Mouse (Mus musculus) testis, postnatal 14 days (tissue): Measurements from ENCODE around the gene Syt11.
"Not testable (repeated sequence)": the region's sequence is repeated elsewhere in the genome, so short reads cannot be mapped to it uniquely, and the experiment has no call there.

Experiments used
- DNase-seq: peaks from one replicate; pipeline ENCODE4 v3.0.0; 2021; ENCODE audit warnings: low spot score

The Syt11 gene

DNA sequence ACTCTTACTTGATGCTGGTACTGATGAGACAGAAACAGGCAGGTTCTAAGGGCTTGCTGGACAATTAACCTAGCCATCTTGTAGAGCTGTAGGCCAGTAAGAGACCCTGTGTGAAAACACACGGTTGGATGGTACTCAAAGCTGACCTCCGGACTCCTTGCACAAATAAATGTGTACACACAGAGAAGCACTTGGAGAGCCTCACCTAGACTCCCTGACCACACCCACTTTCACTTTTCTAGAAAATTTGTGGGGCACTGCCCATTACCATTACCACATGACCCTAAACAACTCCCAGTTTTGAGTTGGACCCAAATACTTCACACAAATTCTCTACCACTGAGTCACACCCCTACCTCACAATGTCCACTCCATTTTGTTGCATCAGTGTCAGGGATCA, 38.4 kb downstream of the Syt11 start:
- no peak for DNase-seq

DNA sequence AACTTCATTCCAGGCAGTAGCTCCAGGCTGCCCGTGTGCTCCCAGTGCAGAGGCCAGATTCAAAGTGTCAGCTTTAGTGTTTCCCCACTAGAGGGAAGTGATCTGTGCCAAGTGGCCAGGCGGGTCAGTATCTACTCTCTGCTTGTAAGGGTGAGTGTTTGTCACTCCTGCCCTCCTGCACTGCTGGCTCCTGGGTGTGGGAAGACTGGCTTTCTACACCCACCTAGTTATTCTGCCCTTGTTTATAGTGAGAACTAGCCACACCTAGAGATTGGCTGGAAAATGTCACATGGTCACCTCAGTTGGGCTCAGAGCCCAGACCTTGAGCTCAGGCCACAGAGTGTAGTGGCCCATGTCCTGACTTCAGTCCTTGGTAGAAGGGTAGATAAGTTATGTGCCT, 55.9 kb downstream of the Syt11 start:
- DNase-seq: no peak

DNA sequence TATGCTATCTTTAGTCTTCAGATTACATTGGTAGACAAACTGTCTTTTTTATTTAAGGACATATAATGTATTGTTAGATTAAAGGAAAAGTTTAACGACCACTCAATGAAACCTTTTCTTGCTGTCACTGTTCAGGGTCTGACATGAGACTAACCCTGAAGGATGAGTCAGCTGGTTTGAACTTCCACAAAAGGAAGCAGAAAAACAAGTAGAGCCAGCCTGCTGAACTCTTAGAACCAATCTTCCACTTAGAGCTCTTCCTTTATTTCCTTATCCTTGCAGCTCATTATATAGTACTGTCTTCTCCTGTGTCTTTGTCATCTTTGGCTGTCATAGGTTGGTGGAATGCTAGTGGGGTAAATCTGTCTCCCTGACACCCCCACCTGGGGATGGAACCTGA, 57.1 kb downstream of the Syt11 start:
- DNase-seq: no peak

DNA sequence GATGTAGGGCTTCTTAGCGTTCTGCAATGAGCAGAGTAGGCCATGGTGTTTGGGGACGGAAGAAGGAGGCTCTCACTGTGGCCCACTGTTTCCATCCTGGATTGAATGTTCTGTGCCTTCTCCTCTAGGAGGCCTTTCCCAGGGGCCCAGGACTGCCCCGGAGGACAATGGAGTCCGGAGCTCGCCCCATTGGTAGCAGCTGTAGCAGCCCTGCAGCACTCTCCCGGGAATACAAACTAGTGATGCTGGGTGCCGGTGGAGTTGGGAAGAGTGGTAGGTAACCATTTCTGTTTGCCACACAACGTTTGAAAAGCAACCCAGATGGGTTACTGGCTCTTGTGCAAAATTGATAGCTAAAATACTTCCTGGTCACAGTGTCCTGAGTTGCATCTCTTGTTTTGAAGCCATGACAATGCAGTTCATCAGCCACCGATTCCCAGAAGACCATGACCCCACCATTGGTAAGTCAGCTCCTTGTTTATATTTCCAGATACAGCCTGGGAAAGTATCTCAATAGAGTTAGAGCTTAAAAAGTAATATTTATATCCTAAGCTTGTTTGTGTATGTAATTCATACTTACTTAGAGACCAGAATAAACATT, 57.7 kb downstream of the Syt11 start:
- peak; percentile 44 for DNase-seq

DNA sequence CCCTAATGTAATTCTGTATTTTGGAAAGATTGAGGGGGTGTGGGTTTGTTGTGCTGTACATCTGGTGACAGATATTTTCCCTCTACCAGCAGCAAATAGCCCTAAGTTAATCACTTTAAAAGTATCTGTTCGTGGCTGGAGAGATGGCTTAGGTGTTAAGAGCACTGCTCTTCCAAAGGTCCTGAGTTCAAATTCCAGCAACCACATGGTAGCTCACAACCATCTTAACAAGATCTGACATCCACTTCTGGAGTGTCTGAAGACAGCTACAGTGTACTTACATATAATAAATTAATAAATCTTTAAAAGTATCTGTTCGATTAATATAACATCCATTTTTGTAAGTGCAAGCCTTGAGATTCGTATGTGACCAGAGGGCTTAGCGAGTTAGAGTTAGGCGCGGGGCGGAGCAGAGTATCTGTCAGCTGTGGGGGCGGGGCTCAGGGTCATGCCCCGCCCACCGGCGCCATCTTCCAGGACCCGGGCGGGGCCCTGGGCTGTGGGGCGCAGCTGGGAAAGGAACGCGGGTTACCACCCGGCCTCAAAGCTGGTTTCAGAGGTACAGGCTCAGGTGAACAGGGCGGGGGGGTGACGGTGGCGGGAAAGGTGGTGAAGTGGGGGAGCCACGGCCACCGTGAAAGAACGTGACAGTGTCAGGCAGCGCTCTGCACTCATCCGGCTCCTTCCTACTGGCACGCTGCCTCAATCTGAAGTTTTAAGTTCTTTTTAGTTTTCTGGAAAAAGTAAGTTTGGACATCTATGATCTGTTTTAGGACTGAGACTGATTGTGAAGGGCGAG, 58.4 kb downstream of the Syt11 start, which contains the start of gene Rit1:
Gene Rit1 (plus strand): TSS at position 440 of the 799 bp plus-strand sequence.
- DNase-seq: peak; percentile 85

DNA sequence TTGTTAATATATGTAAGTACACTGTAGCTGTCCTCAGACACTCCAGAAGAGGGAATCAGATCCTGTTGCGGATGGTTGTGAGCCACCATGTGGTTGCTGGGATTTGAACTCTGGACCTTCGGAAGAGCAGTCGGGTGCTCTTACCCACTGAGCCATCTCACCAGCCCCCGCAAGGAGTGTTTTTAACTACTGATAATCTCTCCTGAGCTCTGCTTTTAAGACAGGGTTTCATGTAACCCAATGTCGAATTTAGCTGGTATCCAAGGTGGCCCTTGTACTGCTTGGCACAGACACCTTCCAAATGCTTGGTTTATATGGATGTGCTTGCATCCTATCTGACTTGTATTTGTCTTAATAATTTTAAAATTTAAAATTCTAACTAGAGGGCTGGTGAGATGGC, 59.2 kb downstream of the Syt11 start:
- DNase-seq: not testable (repeated sequence)

DNA sequence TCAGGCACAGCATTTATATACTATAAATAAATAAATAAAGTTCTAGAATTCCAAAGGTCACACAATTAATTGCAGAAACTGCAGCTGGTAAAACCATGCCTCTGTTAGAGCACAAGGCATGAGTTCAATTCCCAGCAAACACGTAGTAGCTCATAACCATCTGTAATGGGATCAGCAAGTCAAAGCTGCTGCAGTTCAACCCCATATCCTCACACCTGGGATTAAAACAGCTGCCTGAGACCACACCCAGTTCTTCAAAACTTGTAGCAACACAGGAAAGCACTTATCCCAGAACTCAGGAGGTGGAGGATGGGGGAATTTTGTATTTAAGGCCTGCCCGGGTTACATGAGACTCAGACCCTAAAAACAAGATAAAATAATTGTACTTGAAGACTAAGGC, 60.2 kb downstream of the Syt11 start:
- DNase-seq: no peak

DNA sequence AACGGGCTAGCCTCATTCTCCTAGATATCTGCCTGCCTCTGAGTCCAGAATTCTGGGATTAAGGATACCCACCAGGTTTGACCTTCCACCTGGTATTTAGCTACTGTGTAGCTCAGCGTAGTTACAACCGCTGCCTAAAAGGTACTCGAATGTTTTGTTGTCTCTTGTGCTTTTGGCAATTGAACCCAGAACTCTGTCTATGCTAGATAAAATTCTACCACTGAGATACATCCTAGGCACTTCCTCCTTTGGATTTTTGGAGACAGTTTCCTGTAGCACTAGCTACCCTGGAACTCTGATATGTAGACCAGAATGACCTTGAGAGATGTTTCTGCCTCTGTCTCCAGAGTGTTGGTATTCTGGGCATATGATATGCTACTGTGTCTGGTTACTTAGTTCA, 61.3 kb downstream of the Syt11 start:
- DNase-seq: no peak

DNA sequence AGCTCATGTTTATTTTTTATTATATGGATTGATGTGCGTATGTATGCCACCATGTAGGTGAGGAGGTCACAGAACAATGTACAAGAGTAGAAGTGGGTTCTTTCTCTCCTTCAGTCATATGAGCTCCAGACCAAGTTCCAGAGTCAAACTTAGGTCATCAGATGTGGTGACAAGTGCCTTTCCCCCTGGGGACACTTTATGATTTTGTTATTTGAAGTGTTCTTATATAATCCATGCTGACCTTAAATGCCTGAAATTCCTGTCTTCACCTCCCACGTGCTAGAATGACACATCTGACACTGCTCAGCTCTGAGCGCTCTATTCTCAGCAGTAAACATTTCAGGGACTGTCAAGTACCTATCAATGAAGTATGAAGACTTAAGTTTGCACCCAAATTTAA, 73.7 kb downstream of the Syt11 start:
- DNase-seq: no peak

DNA sequence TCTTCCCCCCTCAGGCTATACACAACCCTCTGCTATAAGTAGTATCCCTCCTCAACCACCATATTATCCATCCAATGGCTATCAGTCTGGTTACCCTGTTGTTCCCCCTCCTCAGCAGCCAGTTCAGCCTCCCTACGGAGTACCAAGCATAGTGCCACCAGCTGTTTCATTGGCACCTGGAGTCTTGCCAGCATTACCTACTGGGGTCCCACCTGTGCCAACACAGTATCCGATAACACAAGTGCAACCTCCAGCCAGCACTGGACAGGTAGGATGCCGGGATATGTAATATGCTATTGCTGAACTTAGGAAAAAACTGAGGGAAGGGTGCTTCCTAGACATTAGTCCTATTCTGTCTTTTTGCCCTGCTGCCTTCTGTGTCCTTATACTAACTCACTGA, 74.7 kb downstream of the Syt11 start:
- DNase-seq: no peak

DNA sequence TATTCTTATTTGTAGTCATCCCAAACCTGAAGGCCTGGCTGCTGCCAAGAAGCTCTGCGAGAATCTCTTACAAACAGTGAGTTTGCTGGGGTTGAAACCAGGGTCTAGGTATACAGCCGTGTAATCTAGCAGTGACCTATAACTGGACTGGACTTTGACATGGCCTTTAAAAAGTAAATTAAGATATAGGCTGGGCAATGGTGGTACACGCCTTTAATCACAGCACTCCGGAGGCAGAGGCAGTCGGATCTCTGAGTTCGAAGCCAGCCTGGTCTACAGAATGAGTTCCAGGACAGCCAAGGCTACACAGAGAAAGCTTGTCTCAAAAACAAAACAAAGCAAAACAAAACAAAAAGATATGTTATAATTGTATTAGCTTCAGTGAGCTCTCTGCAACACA, 76.1 kb downstream of the Syt11 start:
- DNase-seq: no peak

DNA sequence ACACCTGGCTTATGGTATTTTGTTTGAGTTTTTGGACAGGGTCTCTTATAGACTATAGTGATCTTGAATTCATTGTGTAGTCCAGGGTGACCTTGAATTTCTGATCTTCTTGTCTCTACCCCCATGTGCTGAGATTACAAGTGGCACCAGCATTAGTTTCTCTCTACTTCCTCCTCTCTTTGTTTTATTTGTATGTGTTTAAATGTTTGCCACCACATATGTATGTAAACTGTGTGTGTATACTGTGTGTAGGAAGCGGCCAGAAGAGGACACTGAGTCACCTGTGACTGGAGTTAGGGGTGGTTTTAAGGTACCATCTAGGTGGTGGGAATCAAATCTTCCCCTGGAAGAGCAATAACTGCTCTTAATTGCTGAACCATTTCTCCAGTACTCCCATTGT, 76.9 kb downstream of the Syt11 start:
- no peak for DNase-seq

DNA sequence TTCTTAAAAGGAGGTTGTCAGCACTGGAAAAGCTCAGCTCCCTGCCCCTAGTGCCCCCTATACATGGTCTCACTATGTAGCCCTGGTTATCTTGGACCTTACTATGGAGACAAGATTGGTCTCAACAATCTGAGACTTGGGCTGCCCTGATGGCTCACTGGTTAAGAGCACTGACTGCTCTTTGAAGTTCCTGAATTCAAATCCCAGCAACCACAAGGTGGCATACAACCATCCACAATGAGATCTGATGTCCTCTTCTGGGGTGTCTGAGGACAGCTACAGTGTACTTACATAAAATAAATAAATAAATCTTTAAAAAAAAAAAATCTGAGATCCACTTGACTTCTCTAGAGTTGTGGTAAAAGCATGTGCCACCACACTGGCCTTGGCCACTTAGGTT, 79.4 kb downstream of the Syt11 start:
- no peak for DNase-seq
